ENCODE assay signal across 12 mouse cellular contexts in genomic region chr9:84394536-84395314, GRCm38 (mm10).
DNase-seq lines count a peak whose midpoint lies in the region; ATAC-seq lines count a peak whose summit lies in the region.
"Had no signal": no experiment of that assay in that cellular context is flagged by ENCODE, and none has a peak within 500 bp of the region (broad histone marks: within the 10 kb centered on the region; RNA-seq: fewer than 3 reads in every experiment).

No protein-coding gene starts in this region.

- WGBS in embryonic facial prominence, embryonic 15.5 days: 60% methylated on average over 3 of the region's 3 CpGs

- peak; percentile 25 for DNase-seq in cerebellum, adult 9-10 months
- DNase-seq in cerebellum, postnatal 25 days: no peak
- DNase-seq in kidney, adult 9 months: peak; percentile 6
- no peak for DNase-seq in kidney, adult 18-20 months
- DNase-seq in lung, postnatal 25 days (ENCODE audit: low spot score): peak; percentile 72
- no peak for DNase-seq in MN1 (ENCODE audit: low spot score)
- no peak for DNase-seq in spleen, postnatal 4 days (ENCODE audit: low spot score in 2 of 2)
- DNase-seq: cerebellum, adult 8-10 months; thymus, postnatal 36 days had no signal

- no peak overlapping the region for H3K4me3 ChIP-seq in embryonic facial prominence, embryonic 15.5 days (replicated peaks)
- H3K4me3 ChIP-seq: heart, adult 2 months; liver, embryonic 15.5 days had no signal

- H3K27me3 ChIP-seq in embryonic facial prominence, embryonic 15.5 days: no peaks in the 10 kb centered on the region
- H3K27me3 ChIP-seq: liver, embryonic 15.5 days had no signal

- no peaks in the 10 kb centered on the region for H3K9me3 ChIP-seq in embryonic facial prominence, embryonic 15.5 days (replicated peaks)
- H3K9me3 ChIP-seq: liver, embryonic 15.5 days had no signal

- H3K9ac ChIP-seq in embryonic facial prominence, embryonic 15.5 days: no peak overlapping the region
- H3K9ac ChIP-seq: liver, embryonic 15.5 days had no signal

- H3K4me1 ChIP-seq in embryonic facial prominence, embryonic 15.5 days: no peaks in the 10 kb centered on the region
- H3K4me1 ChIP-seq: liver, embryonic 15.5 days had no signal

- H3K27ac ChIP-seq in embryonic facial prominence, embryonic 15.5 days (replicated peaks): no peak overlapping the region
- H3K27ac ChIP-seq: heart, adult 2 months; liver, embryonic 15.5 days had no signal

- H3K4me2 ChIP-seq in embryonic facial prominence, embryonic 15.5 days (replicated peaks): no peak overlapping the region
- H3K4me2 ChIP-seq: liver, embryonic 15.5 days had no signal

- peak; percentile 43; the same call in 1 of the 2 replicates for ATAC-seq in embryonic facial prominence, embryonic 15.5 days (ENCODE audit: insufficient number of reproducible peaks, low FRiP score, low TSS enrichment, low read depth)

- no peaks in the 10 kb centered on the region for H3K36me3 ChIP-seq in embryonic facial prominence, embryonic 15.5 days
- H3K36me3 ChIP-seq: liver, embryonic 15.5 days had no signal

Comparison
In these comparisons a context has a peak if more than half of its experiments do, and no peak if none do; other contexts are left out.
1. DNase-seq: peak in cerebellum, adult 9-10 months (single experiment), kidney, adult 9 months (single experiment) and lung, postnatal 25 days (single experiment); none in cerebellum, postnatal 25 days (0 of 2), kidney, adult 18-20 months (single experiment), MN1 (single experiment) and spleen, postnatal 4 days (0 of 2).